Mouse (Mus musculus) ovary, adult 18-20 months (tissue): ENCODE measurements around the gene AI182371.

Experiments used
- DNase-seq: peaks from one replicate; pipeline ENCODE4 v3.0.0; 2022; ENCODE audit warnings: low spot score, mixed read lengths

AI182371 gene

GRCm38 (mm10) chr2:35069124-35069523, 32.2 kb downstream of the AI182371 start:
- no peak for DNase-seq

GRCm38 (mm10) chr2:35067117-35067516, 34.2 kb downstream of the AI182371 start:
- DNase-seq, result no peak

GRCm38 (mm10) chr2:35066525-35067082, 34.7 kb downstream of the AI182371 start:
- DNase-seq, result no peak

- DNase-seq, result no peak
These were observed 37.9 kb downstream of the AI182371 start for GRCm38 (mm10) chr2:35063333-35064030.

GRCm38 (mm10) chr2:35061338-35061737, 40.0 kb downstream of the AI182371 start, which contains the start of gene Hc:
TSS of gene Hc (minus strand) at chr2:35061438.
- no peak for DNase-seq

- DNase-seq, result no peak
These were observed 40.4 kb downstream of the AI182371 start for GRCm38 (mm10) chr2:35060897-35061296.

GRCm38 (mm10) chr2:35060256-35060655, 41.1 kb downstream of the AI182371 start:
- DNase-seq, result no peak

- no peak for DNase-seq
These were observed 43.0 kb downstream of the AI182371 start for GRCm38 (mm10) chr2:35058325-35058724.

- no peak for DNase-seq
These were observed 44.1 kb downstream of the AI182371 start for GRCm38 (mm10) chr2:35057243-35057642.

- no peak for DNase-seq
These were observed 52.5 kb downstream of the AI182371 start for GRCm38 (mm10) chr2:35048851-35049250.

- DNase-seq, result no peak
These were observed 56.4 kb downstream of the AI182371 start for GRCm38 (mm10) chr2:35044956-35045355.

- DNase-seq, result no peak
These were observed 62.6 kb downstream of the AI182371 start for GRCm38 (mm10) chr2:35038580-35039375.
